Mouse (Mus musculus) CH12.LX (cell line): ENCODE results near the gene Gm26657. TPM values are rescaled to one million over a fixed set of nuclear protein-coding genes. Genes with fewer than 3 reads are reported as not detected.

Source experiments
- polyA plus RNA-seq: library from polyadenylated mRNA; unstranded; fragments of >175 nt; gene quantifications from 2 replicates; pipeline ENCODE4 v1.2.1, GENCODE M21; 2012; ENCODE audit warnings: low read depth; ENCODE audit not compliant: insufficient read length
- total RNA-seq, 2 experiments: library from RNA; depleted of rRNA; stranded (reverse); fragments of 300-350 nt in 1 of 2; fragments of >200 nt in 1 of 2; gene quantifications; 2 replicates each; pipeline ENCODE4 v1.2.3; 2012 to 2014

Gene Gm26657
- total and polyA plus RNA-seq, 3 experiments, result not detected

Other genes with a start within 250 kb of the Gm26657 start
- 0.08 and 0.13 TPM in 2 replicates for gene Actl7b, start 1.4 kb downstream of the Gm26657 start, total RNA-seq (2012; rRNA removed)
- gene Actl7b, start 1.4 kb downstream of the Gm26657 start, total RNA-seq (2014; rRNA removed), result 0.16 TPM in 1 of 2 replicates, not detected in the other
- gene Actl7b, start 1.4 kb downstream of the Gm26657 start, polyA plus RNA-seq, result 0.21 and 0.23 TPM in 2 replicates
- 0.08 and 0.13 TPM in 2 replicates for gene Actl7a, start 3.3 kb downstream of the Gm26657 start, total RNA-seq (2012; rRNA removed)
- not detected in 2 replicates for gene Actl7a, start 3.3 kb downstream of the Gm26657 start, total RNA-seq (2014; rRNA removed)
- not detected in 2 replicates for gene Actl7a, start 3.3 kb downstream of the Gm26657 start, polyA plus RNA-seq
- 58.1 and 68.0 TPM in 2 replicates for gene Elp1, start 62.3 kb downstream of the Gm26657 start, total RNA-seq (2012; rRNA removed)
- gene Elp1, start 62.3 kb downstream of the Gm26657 start, total RNA-seq (2014; rRNA removed), result 88.4 and 98.2 TPM in 2 replicates
- 54.3 and 58.2 TPM in 2 replicates for gene Elp1, start 62.3 kb downstream of the Gm26657 start, polyA plus RNA-seq
- gene Fam206a, start 62.3 kb downstream of the Gm26657 start, total RNA-seq (2012; rRNA removed), result 8.2 and 11.1 TPM in 2 replicates
- gene Fam206a, start 62.3 kb downstream of the Gm26657 start, total RNA-seq (2014; rRNA removed), result 6.0 and 7.9 TPM in 2 replicates
- 26.1 and 29.4 TPM in 2 replicates for gene Fam206a, start 62.3 kb downstream of the Gm26657 start, polyA plus RNA-seq
- gene Ctnnal1, start 125.1 kb downstream of the Gm26657 start, total RNA-seq (2012; rRNA removed), result 3.3 and 4.0 TPM in 2 replicates
- gene Ctnnal1, start 125.1 kb downstream of the Gm26657 start, total RNA-seq (2014; rRNA removed), result 5.2 and 5.3 TPM in 2 replicates
- gene Ctnnal1, start 125.1 kb downstream of the Gm26657 start, polyA plus RNA-seq, result 4.2 and 4.9 TPM in 2 replicates
- 8.4 and 9.0 TPM in 2 replicates for gene Tmem245, start 207.4 kb downstream of the Gm26657 start, total RNA-seq (2012; rRNA removed)
- gene Tmem245, start 207.4 kb downstream of the Gm26657 start, total RNA-seq (2014; rRNA removed), result 4.0 and 4.4 TPM in 2 replicates
- 4.7 and 5.6 TPM in 2 replicates for gene Tmem245, start 207.4 kb downstream of the Gm26657 start, polyA plus RNA-seq